30 mouse cellular contexts compared by ENCODE assay signal in the genomic region with DNA sequence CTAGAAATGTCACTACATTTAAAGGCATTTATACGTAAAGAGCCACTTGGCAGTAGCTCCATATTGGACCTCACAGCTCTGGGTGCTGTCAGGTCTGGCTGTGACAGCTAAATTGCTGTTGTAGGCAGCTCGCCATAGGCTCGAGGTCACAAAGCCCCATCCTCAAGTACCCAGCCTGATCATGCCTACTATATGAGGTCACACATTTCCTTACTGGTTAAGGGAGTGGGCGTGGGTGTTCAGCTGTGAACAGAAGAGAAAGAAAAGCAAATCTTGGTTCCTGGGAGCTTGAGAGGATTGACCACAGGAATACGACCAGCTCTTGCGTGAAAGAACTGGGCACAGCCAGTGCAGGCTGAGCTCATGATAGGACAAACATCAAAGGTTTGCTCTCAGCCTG. TPM values are rescaled to one million over a fixed set of nuclear protein-coding genes. Genes with fewer than 3 reads are reported as not detected.
A peak's percentile ranks its signal among the peaks of the same experiment; 100 is the strongest.
DNase-seq lines count a peak whose midpoint lies in the region; ATAC-seq and TF ChIP-seq lines count a peak whose summit lies in the region.
"Had no signal": no experiment of that assay in that cellular context is flagged by ENCODE, and none has a peak within 500 bp of the region (broad histone marks: within the 10 kb centered on the region; RNA-seq: fewer than 3 reads in every experiment).

No protein-coding gene starts in this region.

- no peak overlapping the region for H3K9ac ChIP-seq in heart, embryonic 16.5 days (ENCODE audit: low read length)
- no peak overlapping the region for H3K9ac ChIP-seq in kidney, postnatal 0 days (ENCODE audit: low read depth, low read length)
- H3K9ac ChIP-seq: embryonic facial prominence, embryonic 15.5 days; intestine, embryonic 15.5 days; limb, embryonic 12.5 days; liver, postnatal 0 days; midbrain, embryonic 15.5 days had no signal

- H3K27ac ChIP-seq in heart, embryonic 10.5 days, result peak overlapping the region; percentile 18; the same call in 1 of the 2 replicates
- no peak overlapping the region; the same call in 1 of the 2 replicates for H3K27ac ChIP-seq in heart, embryonic 16.5 days (ENCODE audit: low read length)
- peak overlapping the region; percentile 25; the same call in 1 of the 2 replicates for H3K27ac ChIP-seq in kidney, postnatal 0 days
- H3K27ac ChIP-seq: embryonic facial prominence, embryonic 15.5 days; forebrain, embryonic 10.5 days; hindbrain, embryonic 10.5 days; intestine, embryonic 15.5 days; limb, embryonic 12.5 days; macrophage; midbrain, embryonic 15.5 days had no signal

- DNase-seq in heart, embryonic 10.5 days (ENCODE audit: low spot score), result no peak
- DNase-seq in heart, adult 11 months, result no peak
- DNase-seq in heart, postnatal 25 days (ENCODE audit: low spot score), result no peak
- no peak for DNase-seq in kidney, postnatal 0 days (ENCODE audit: low spot score)
- DNase-seq in kidney, postnatal 4 days, result no peak
- DNase-seq in Muller cell, postnatal 12 days (ENCODE audit: inconsistent ontology term), result peak; percentile 86
- no peak for DNase-seq in gastrocnemius, adult 8-10 months (ENCODE audit: low spot score in 2 of 2)
- DNase-seq: adrenal gland, adult 2 months; cerebellum, adult 11 months; cerebellum, adult 9-11 months; gastrocnemius, postnatal 25 days; kidney, postnatal 10 days; layer of hippocampus, postnatal 36 days; liver, postnatal 0 days; thymus, adult 18-20 months; thymus, postnatal 36 days had no signal

- ATAC-seq in heart, embryonic 16.5 days (replicated peaks; ENCODE audit: extremely low read depth, insufficient read depth, low FRiP score), result peak; percentile 53; the same call in 1 of the 2 replicates
- 0 out of 2 replicates have a peak, but pooled peaks have one; percentile 18 for ATAC-seq in kidney, postnatal 0 days (replicated peaks; ENCODE audit: low FRiP score, low read depth)
- ATAC-seq: CD4-positive, CD25-positive, alpha-beta regulatory T cell, adult 4 months; forebrain, embryonic 16.5 days; hindbrain, embryonic 16.5 days; intestine, embryonic 15.5 days; liver, postnatal 0 days; midbrain, embryonic 15.5 days had no signal

- H3K4me3 ChIP-seq in heart, embryonic 10.5 days, result no peak overlapping the region
- H3K4me3 ChIP-seq in heart, embryonic 16.5 days (ENCODE audit: low read length), result no peak overlapping the region
- H3K4me3 ChIP-seq in kidney, postnatal 0 days (replicated peaks; ENCODE audit: low read depth, low read length), result no peak overlapping the region
- H3K4me3 ChIP-seq: embryonic facial prominence, embryonic 15.5 days; forebrain, embryonic 10.5 days; hindbrain, embryonic 10.5 days; intestine, embryonic 15.5 days; layer of hippocampus, adult 2 months; limb, embryonic 12.5 days; midbrain, embryonic 15.5 days had no signal

- no peak for TF ChIP-seq CTCF in kidney, postnatal 0 days (IDR thresholded peaks at IDR 0.05; ENCODE audit: low read depth)

- 0 out of 2 replicates have a peak, but pooled peaks cover 6% of the 10 kb centered on the region for H3K36me3 ChIP-seq in heart, embryonic 10.5 days
- no peaks in the 10 kb centered on the region for H3K36me3 ChIP-seq in heart, embryonic 16.5 days (ENCODE audit: control insufficient read depth, insufficient read depth)
- H3K36me3 ChIP-seq in kidney, postnatal 0 days (ENCODE audit: insufficient read depth, low read length), result no peaks in the 10 kb centered on the region
- H3K36me3 ChIP-seq: intestine, embryonic 15.5 days; midbrain, embryonic 15.5 days had no signal

- no peak overlapping the region for H3K4me2 ChIP-seq in heart, embryonic 16.5 days (ENCODE audit: low read depth, low read length)
- H3K4me2 ChIP-seq in kidney, postnatal 0 days (ENCODE audit: low read length), result no peak overlapping the region
- H3K4me2 ChIP-seq: embryonic facial prominence, embryonic 15.5 days; intestine, embryonic 15.5 days; limb, embryonic 12.5 days; liver, embryonic 11.5 days; midbrain, embryonic 15.5 days had no signal

- 50% methylated on average over 6 of the region's 6 CpGs for WGBS in heart, embryonic 10.5 days
- WGBS in heart, embryonic 16.5 days, result 43% methylated on average over 6 of the region's 6 CpGs
- WGBS in kidney, postnatal 0 days, result 59% methylated on average over 6 of the region's 6 CpGs

- no peaks in the 10 kb centered on the region for H3K9me3 ChIP-seq in heart, embryonic 10.5 days
- H3K9me3 ChIP-seq in heart, embryonic 16.5 days (replicated peaks; ENCODE audit: control insufficient read depth, low read length), result no peaks in the 10 kb centered on the region
- no peaks in the 10 kb centered on the region for H3K9me3 ChIP-seq in kidney, postnatal 0 days (replicated peaks; ENCODE audit: low read length)
- H3K9me3 ChIP-seq: embryonic facial prominence, embryonic 15.5 days; forebrain, embryonic 10.5 days; hindbrain, embryonic 10.5 days; intestine, embryonic 15.5 days; limb, embryonic 12.5 days; midbrain, embryonic 15.5 days had no signal

- peaks cover 62% of the 10 kb centered on the region for H3K4me1 ChIP-seq in heart, embryonic 10.5 days
- peaks cover 21% of the 10 kb centered on the region for H3K4me1 ChIP-seq in heart, embryonic 16.5 days (ENCODE audit: control insufficient read depth, insufficient read depth, low read length)
- peaks cover 19% of the 10 kb centered on the region; the same call in 1 of the 2 replicates for H3K4me1 ChIP-seq in kidney, postnatal 0 days (replicated peaks; ENCODE audit: insufficient read depth, low read length)

- intact Hi-C loops in heart, postnatal 25 days (cut with DNase I), result no loop called here

- no peaks in the 10 kb centered on the region for H3K27me3 ChIP-seq in heart, embryonic 10.5 days (ENCODE audit: insufficient read depth, poor library complexity, severe bottlenecking)
- no peaks in the 10 kb centered on the region for H3K27me3 ChIP-seq in heart, embryonic 16.5 days (ENCODE audit: control insufficient read depth, insufficient read depth, low read length)
- no peaks in the 10 kb centered on the region for H3K27me3 ChIP-seq in kidney, postnatal 0 days (ENCODE audit: insufficient read depth, low read length)
- H3K27me3 ChIP-seq: embryonic facial prominence, embryonic 15.5 days; intestine, embryonic 15.5 days; limb, embryonic 12.5 days; midbrain, embryonic 15.5 days had no signal

RNA-seq across cellular contexts. Expression of a gene that starts 46.0 kb away (rescaled TPM):
- polyA plus RNA-seq in heart, embryonic 10.5 days (2016; fragmentation: Nextera tagmentation; extraction: Ambion mirVana), result 11.3 and 15.1 TPM in 2 replicates
- polyA plus RNA-seq in heart, embryonic 16.5 days (2015; fragmentation: Nextera tagmentation; extraction: Ambion mirVana), result 5.2 and 6.8 TPM in 2 replicates
- 1 to 10 TPM; 7.9 to 8.4 TPM for total RNA-seq in heart, postnatal 25 days (2021)
- 10.2 and 10.3 TPM in 2 replicates for polyA plus RNA-seq in kidney, postnatal 0 days (2015; fragmentation: Nextera tagmentation; extraction: Ambion mirVana)
- 10 to 100 TPM in 1 of 4 experiments, 1 to 10 TPM in 3; 3.5 to 11.1 (median 6.0) TPM for total RNA-seq in gastrocnemius, adult 8-10 months (2022)
- total RNA-seq: common myeloid progenitor, adult 5-6 weeks had no signal
